Mouse (Mus musculus) limb, embryonic 15.5 days (tissue): ENCODE measurements around the gene Uchl3. TPM values are rescaled to one million over a fixed set of nuclear protein-coding genes. Genes with fewer than 3 reads are reported as not detected.

ENCODE experiments used
- ATAC-seq: fragments of 200-750 bp; cut with Nextera tagmentation; 2 replicates; pipeline ENCODE4 v1.8.0; 2017; ENCODE audit warnings: low read depth, moderate TSS enrichment; ENCODE audit not compliant: insufficient number of reproducible peaks, low FRiP score, low TSS enrichment
- H3K27ac ChIP-seq: fragments of 300-500 bp; sonication (generic); 2 replicates; pipeline ENCODE4 v1.5.1; 2015; ENCODE audit warnings: moderate library complexity, mild to moderate bottlenecking, inconsistent platforms
- H3K27me3 ChIP-seq: fragments of 300-500 bp; sonication (generic); 2 replicates; pipeline ENCODE4 v1.6.1; 2015; ENCODE audit warnings: inconsistent platforms
- H3K36me3 ChIP-seq: fragments of 300-500 bp; sonication (generic); 2 replicates; pipeline ENCODE4 v1.6.1; 2015; ENCODE audit warnings: inconsistent platforms
- H3K4me1 ChIP-seq: fragments of 300-500 bp; sonication (generic); 2 replicates; pipeline ENCODE4 v1.6.1; 2015; ENCODE audit warnings: inconsistent platforms
- H3K4me2 ChIP-seq: fragments of 300-500 bp; sonication (generic); 2 replicates; pipeline ENCODE4 v1.6.1; 2015; ENCODE audit warnings: mild to moderate bottlenecking, inconsistent platforms
- H3K4me3 ChIP-seq: fragments of 300-500 bp; sonication (generic); 2 replicates; pipeline ENCODE4 v1.5.1; 2015; ENCODE audit warnings: mild to moderate bottlenecking, inconsistent platforms
- H3K9ac ChIP-seq: fragments of 300-500 bp; sonication (generic); 2 replicates; pipeline ENCODE4 v1.6.1; 2015; ENCODE audit warnings: inconsistent platforms
- H3K9me3 ChIP-seq: fragments of 300-500 bp; sonication (generic); 2 replicates; pipeline ENCODE4 v1.6.1; 2016; ENCODE audit warnings: inconsistent platforms
- whole genome bisulfite sequencing: fragments of 180-500 bp; shearing (Covaris S2); methylation state at CpG from one replicate; pipeline ENCODE4 v1.1.7; 2015; 5-methylcytosine and 5-hydroxymethylcytosine counted together
- polyA plus RNA-seq: library from polyadenylated mRNA; unstranded; fragments of >200 nt; fragmentation: Nextera tagmentation; extraction: Ambion mirVana; gene quantifications from 2 replicates; pipeline ENCODE4 v1.2.1, GENCODE M21; 2015

Gene Uchl3
- polyA plus RNA-seq, 1 experiment from 2014 or later: 112 TPM

- no peaks in the 10 kb centered on the region for H3K9me3 ChIP-seq
- no peaks in the 10 kb centered on the region for H3K36me3 ChIP-seq
- no peaks in the 10 kb centered on the region for H3K4me1 ChIP-seq
- H3K4me3 ChIP-seq: no peak overlapping the region
- 91% methylated on average over 6 of the region's 6 CpGs for WGBS
- no peak overlapping the region for H3K4me2 ChIP-seq
- H3K27ac ChIP-seq: no peak overlapping the region
- ATAC-seq: no peak
- no peak overlapping the region for H3K9ac ChIP-seq
- no peaks in the 10 kb centered on the region for H3K27me3 ChIP-seq
Observed at GRCm38 (mm10) chr14:101687696-101688095, 33.9 kb downstream of the Uchl3 start.

GRCm38 (mm10) chr14:101688406-101688805, 34.6 kb downstream of the Uchl3 start:
- Histone ChIP-seq H3K27ac (no peak overlapping the region), H3K36me3 (no peaks in the 10 kb centered on the region), H3K4me2 (no peak overlapping the region), H3K4me3 (no peak overlapping the region), H3K9me3 (no peaks in the 10 kb centered on the region), H3K27me3 (no peaks in the 10 kb centered on the region), H3K4me1 (no peaks in the 10 kb centered on the region), H3K9ac (no peak overlapping the region)
- 76% methylated on average over 2 of the region's 2 CpGs for WGBS
- no peak for ATAC-seq

GRCm38 (mm10) chr14:101704479-101704878, 50.7 kb downstream of the Uchl3 start:
- no peak overlapping the region for H3K27ac ChIP-seq
- H3K4me2 ChIP-seq: no peak overlapping the region
- 64% methylated on average over 4 of the region's 4 CpGs for WGBS
- H3K9me3 ChIP-seq: no peaks in the 10 kb centered on the region
- no peak overlapping the region for H3K4me3 ChIP-seq
- no peaks in the 10 kb centered on the region for H3K36me3 ChIP-seq
- no peak overlapping the region for H3K9ac ChIP-seq
- no peaks in the 10 kb centered on the region for H3K27me3 ChIP-seq
- no peak for ATAC-seq
- H3K4me1 ChIP-seq: no peaks in the 10 kb centered on the region

GRCm38 (mm10) chr14:101707088-101707487, 53.3 kb downstream of the Uchl3 start:
- no peak for ATAC-seq
- H3K9me3 ChIP-seq: no peaks in the 10 kb centered on the region
- no peaks in the 10 kb centered on the region for H3K36me3 ChIP-seq
- H3K4me1 ChIP-seq: no peaks in the 10 kb centered on the region
- WGBS: 91% methylated on average over 5 of the region's 5 CpGs
- H3K27me3 ChIP-seq: no peaks in the 10 kb centered on the region
- no peak overlapping the region for H3K27ac ChIP-seq
- no peak overlapping the region for H3K9ac ChIP-seq
- no peak overlapping the region for H3K4me3 ChIP-seq
- no peak overlapping the region for H3K4me2 ChIP-seq

- WGBS: 82% methylated on average over 2 of the region's 2 CpGs
- Histone ChIP-seq H3K27ac (no peak overlapping the region), H3K9me3 (no peaks in the 10 kb centered on the region), H3K4me3 (no peak overlapping the region), H3K9ac (no peak overlapping the region), H3K4me2 (no peak overlapping the region), H3K4me1 (no peaks in the 10 kb centered on the region), H3K27me3 (no peaks in the 10 kb centered on the region), H3K36me3 (no peaks in the 10 kb centered on the region)
- ATAC-seq: no peak
Observed at GRCm38 (mm10) chr14:101714414-101714813, 60.6 kb downstream of the Uchl3 start.

GRCm38 (mm10) chr14:101729237-101729971, 75.6 kb downstream of the Uchl3 start, which contains the start of the genes Gm9922 and Lmo7:
Gene Gm9922 (minus strand): TSS chr14:101729814.
Gene Lmo7 (plus strand): TSS chr14:101729957.
- WGBS: under 1% methylated on average over 49 of the region's 51 CpGs
- H3K27me3 ChIP-seq: 0 out of 2 replicates have a peak, but pooled peaks cover 3% of the 10 kb centered on the region
- H3K4me1 ChIP-seq: peaks cover 26% of the 10 kb centered on the region; the same call in 1 of the 2 replicates
- H3K36me3 ChIP-seq: no peaks in the 10 kb centered on the region
- peak within 1 kb of the TSS; percentile 65 for H3K27ac ChIP-seq
- no peaks in the 10 kb centered on the region for H3K9me3 ChIP-seq
- ATAC-seq: peak; percentile 80
- peak within 1 kb of the TSS; percentile 74 for H3K4me2 ChIP-seq
- H3K4me3 ChIP-seq: peak within 1 kb of the TSS; percentile 56
- H3K9ac ChIP-seq: peak within 1 kb of the TSS; percentile 32

GRCm38 (mm10) chr14:101729972-101730692, 76.4 kb downstream of the Uchl3 start:
- Histone ChIP-seq H3K9ac (peak overlapping the region; percentile 32), H3K36me3 (no peaks in the 10 kb centered on the region), H3K27me3 (0 out of 2 replicates have a peak, but pooled peaks cover 3% of the 10 kb centered on the region), H3K27ac (peak overlapping the region; percentile 65), H3K4me1 (peaks cover 26% of the 10 kb centered on the region; the same call in 1 of the 2 replicates), H3K4me3 (peak overlapping the region; percentile 56), H3K9me3 (no peaks in the 10 kb centered on the region), H3K4me2 (peak overlapping the region; percentile 74)
- WGBS: 1% methylated on average over 28 of the region's 28 CpGs
- ATAC-seq: peak; percentile 56; the same call in 1 of the 2 replicates

GRCm38 (mm10) chr14:101733542-101734303, 80.0 kb downstream of the Uchl3 start:
- WGBS: 30% methylated on average over 10 of the region's 10 CpGs
- Histone ChIP-seq H3K36me3 (no peaks in the 10 kb centered on the region), H3K4me1 (peaks cover 21% of the 10 kb centered on the region; the same call in 1 of the 2 replicates), H3K27me3 (0 out of 2 replicates have a peak, but pooled peaks cover 3% of the 10 kb centered on the region), H3K9ac (no peak overlapping the region), H3K27ac (no peak overlapping the region), H3K9me3 (no peaks in the 10 kb centered on the region), H3K4me2 (no peak overlapping the region; the same call in 1 of the 2 replicates), H3K4me3 (no peak overlapping the region)
- ATAC-seq: no peak

- no peak overlapping the region for H3K4me2 ChIP-seq
- no peak overlapping the region for H3K4me3 ChIP-seq
- no peak overlapping the region for H3K9ac ChIP-seq
- H3K36me3 ChIP-seq: no peaks in the 10 kb centered on the region
- H3K27me3 ChIP-seq: no peaks in the 10 kb centered on the region
- H3K4me1 ChIP-seq: 0 out of 2 replicates have a peak, but pooled peaks cover 3% of the 10 kb centered on the region
- no peak overlapping the region for H3K27ac ChIP-seq
- no peak for ATAC-seq
- 84% methylated on average over 4 of the region's 4 CpGs for WGBS
- no peaks in the 10 kb centered on the region for H3K9me3 ChIP-seq
Observed at GRCm38 (mm10) chr14:101737501-101737900, 83.7 kb downstream of the Uchl3 start.
